Mouse (Mus musculus) embryonic facial prominence, embryonic 13.5 days (tissue): ENCODE data around the gene Sbf1. TPM values are rescaled to one million over a fixed set of nuclear protein-coding genes. Genes with fewer than 3 reads are reported as not detected.
A peak's percentile ranks its signal among the peaks of the same experiment; 100 is the strongest.

Experiments
- ATAC-seq: fragments of 200-750 bp; cut with Nextera tagmentation; 2 replicates; pipeline ENCODE4 v1.8.0; 2017; ENCODE audit warnings: low read depth; ENCODE audit not compliant: insufficient number of reproducible peaks, insufficient read depth, low FRiP score, low TSS enrichment
- H3K27ac ChIP-seq: fragments of 300-500 bp; sonication (generic); 2 replicates; pipeline ENCODE4 v1.5.1; 2015; ENCODE audit warnings: moderate library complexity, mild to moderate bottlenecking, inconsistent platforms
- H3K27me3 ChIP-seq: fragments of 300-500 bp; sonication (generic); 2 replicates; pipeline ENCODE4 v1.6.1; 2015; ENCODE audit warnings: mild to moderate bottlenecking, inconsistent platforms
- H3K36me3 ChIP-seq: fragments of 300-500 bp; sonication (generic); 2 replicates; pipeline ENCODE4 v1.6.1; 2015; ENCODE audit warnings: mild to moderate bottlenecking, inconsistent platforms
- H3K4me1 ChIP-seq: fragments of 300-500 bp; sonication (generic); 2 replicates; pipeline ENCODE4 v1.6.1; 2015; ENCODE audit warnings: inconsistent platforms
- H3K4me2 ChIP-seq: fragments of 300-500 bp; sonication (generic); 2 replicates; pipeline ENCODE4 v1.6.1; 2015; ENCODE audit warnings: moderate library complexity, mild to moderate bottlenecking, inconsistent platforms
- H3K4me3 ChIP-seq: fragments of 300-500 bp; sonication (generic); 2 replicates; pipeline ENCODE4 v1.5.1; 2015; ENCODE audit warnings: mild to moderate bottlenecking, inconsistent platforms
- H3K9ac ChIP-seq: fragments of 300-500 bp; sonication (generic); 2 replicates; pipeline ENCODE4 v1.6.1; 2015; ENCODE audit warnings: mild to moderate bottlenecking, inconsistent platforms
- H3K9me3 ChIP-seq: fragments of 300-500 bp; sonication (generic); 2 replicates; pipeline ENCODE4 v1.6.1; 2016; ENCODE audit warnings: inconsistent platforms
- WGBS: fragments of 180-500 bp; shearing (Covaris S2); methylation state at CpG from one replicate; pipeline ENCODE4 v1.1.7; 2015; ENCODE audit warnings: mixed read lengths; 5-methylcytosine and 5-hydroxymethylcytosine counted together
- polyA plus RNA-seq: library from polyadenylated mRNA; unstranded; fragments of >200 nt; fragmentation: Nextera tagmentation; extraction: Ambion mirVana; gene quantifications from 2 replicates; pipeline ENCODE4 v1.2.1, GENCODE M21; 2015

The Sbf1 gene
- polyA plus RNA-seq, 1 experiment from 2014 or later, result 57.4 TPM

- H3K4me1 ChIP-seq, result peaks cover 38% of the 10 kb centered on the region
- ATAC-seq, result 0 out of 2 replicates have a peak, but pooled peaks have one; percentile 4
- no peaks in the 10 kb centered on the region for H3K36me3 ChIP-seq
- H3K27ac ChIP-seq, result peak overlapping the region; percentile 40; the same call in 1 of the 2 replicates
- no peaks in the 10 kb centered on the region for H3K9me3 ChIP-seq
- no peaks in the 10 kb centered on the region for H3K27me3 ChIP-seq
- peak overlapping the region; percentile 92 for H3K4me2 ChIP-seq
- peak overlapping the region; percentile 92 for H3K4me3 ChIP-seq
- H3K9ac ChIP-seq, result peak overlapping the region; percentile 94
- under 1% methylated on average over 58 of the region's 58 CpGs for WGBS
Observed at GRCm38 (mm10) chr15:89314511-89315189, 461 bp downstream of the Sbf1 start.

- Histone ChIP-seq H3K9ac (peak overlapping the region; percentile 94), H3K27ac (no peak overlapping the region), H3K9me3 (no peaks in the 10 kb centered on the region), H3K4me3 (peak overlapping the region; percentile 92), H3K4me1 (peaks cover 38% of the 10 kb centered on the region), H3K27me3 (no peaks in the 10 kb centered on the region), H3K4me2 (peak overlapping the region; percentile 92), H3K36me3 (no peaks in the 10 kb centered on the region)
- 35% methylated on average over 3 of the region's 3 CpGs for WGBS
- no peak for ATAC-seq
Observed at GRCm38 (mm10) chr15:89314107-89314506, 1.0 kb downstream of the Sbf1 start.

- H3K36me3 ChIP-seq, result no peaks in the 10 kb centered on the region
- WGBS, result 77% methylated on average over 4 of the region's 4 CpGs
- H3K4me3 ChIP-seq, result 0 out of 2 replicates have a peak overlapping the region, but pooled peaks have one; percentile 92
- no peaks in the 10 kb centered on the region for H3K9me3 ChIP-seq
- peak overlapping the region; percentile 27; the same call in 1 of the 2 replicates for H3K9ac ChIP-seq
- no peaks in the 10 kb centered on the region for H3K27me3 ChIP-seq
- peak overlapping the region; percentile 92 for H3K4me2 ChIP-seq
- H3K4me1 ChIP-seq, result peaks cover 38% of the 10 kb centered on the region
- no peak overlapping the region for H3K27ac ChIP-seq
- no peak for ATAC-seq
Observed at GRCm38 (mm10) chr15:89313359-89313758, 1.8 kb downstream of the Sbf1 start.

DNA sequence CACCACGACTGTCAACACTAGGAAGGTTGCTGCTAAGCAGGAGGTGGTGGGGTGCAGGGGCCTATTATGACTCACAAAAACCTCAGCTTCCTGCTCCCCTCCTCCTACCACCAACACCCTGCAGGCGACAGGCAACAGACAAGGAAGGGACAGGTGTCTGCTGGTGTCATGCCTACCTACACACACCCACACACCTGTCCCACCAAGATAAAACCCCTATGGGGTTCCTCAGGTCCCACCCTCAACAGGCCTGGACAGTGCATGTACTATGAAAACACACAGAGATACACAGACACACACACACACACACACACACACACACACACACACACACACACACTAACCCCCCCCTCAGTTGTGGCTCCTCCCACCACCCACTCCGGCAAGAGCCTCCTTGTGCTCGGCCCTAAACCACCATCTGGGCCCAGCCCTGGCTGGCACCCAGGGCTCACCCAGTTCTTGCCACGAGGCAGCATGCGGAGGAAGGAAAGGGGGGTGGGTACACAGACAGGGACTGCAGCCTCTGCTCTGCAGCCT is 5.1 kb downstream of the Sbf1 start:
- no peak for ATAC-seq
- no peaks in the 10 kb centered on the region for H3K27me3 ChIP-seq
- H3K27ac ChIP-seq, result no peak overlapping the region
- H3K4me2 ChIP-seq, result no peak overlapping the region
- no peak overlapping the region for H3K4me3 ChIP-seq
- H3K9me3 ChIP-seq, result no peaks in the 10 kb centered on the region
- peaks cover 33% of the 10 kb centered on the region for H3K4me1 ChIP-seq
- 71% methylated on average over 6 of the region's 6 CpGs for WGBS
- 0 out of 2 replicates have a peak overlapping the region, but pooled peaks have one; percentile 11 for H3K9ac ChIP-seq
- H3K36me3 ChIP-seq, result peaks cover 30% of the 10 kb centered on the region

DNA sequence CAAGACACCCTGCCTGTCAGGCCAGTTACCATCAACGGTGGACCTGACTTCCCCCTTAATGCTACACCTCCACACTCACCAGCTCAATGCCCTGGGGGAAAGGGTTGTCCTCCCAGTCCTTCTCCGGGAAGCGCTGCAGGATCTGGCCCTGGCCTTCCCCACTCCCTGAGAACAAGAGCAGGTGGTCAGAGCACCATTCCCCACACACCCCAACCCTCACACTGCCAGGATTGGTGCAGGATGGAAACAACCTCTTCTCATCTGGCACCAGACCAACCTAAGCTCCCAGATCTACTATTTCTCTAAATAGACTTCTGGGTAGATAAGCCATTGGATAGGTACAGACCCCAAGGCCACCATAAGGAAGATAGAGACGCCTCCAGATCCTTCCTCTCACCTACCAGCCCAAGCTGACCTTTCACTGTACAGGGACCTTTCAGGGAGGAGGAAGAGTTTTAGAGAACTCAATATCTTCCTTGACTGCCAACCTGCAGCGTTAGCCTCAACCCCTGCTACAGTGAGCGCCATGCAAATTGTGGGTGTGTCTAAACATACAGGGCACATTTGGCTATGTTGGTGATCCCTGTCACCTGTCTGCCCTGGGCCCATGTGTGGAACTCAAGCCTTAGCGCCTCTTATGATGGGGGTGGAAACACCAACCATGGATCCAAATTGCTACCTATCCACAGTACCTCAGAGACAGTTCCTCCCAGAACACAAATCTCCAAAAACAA is 6.5 kb downstream of the Sbf1 start:
- H3K4me2 ChIP-seq, result no peak overlapping the region
- H3K27me3 ChIP-seq, result no peaks in the 10 kb centered on the region
- no peak for ATAC-seq
- H3K27ac ChIP-seq, result no peak overlapping the region
- no peaks in the 10 kb centered on the region for H3K9me3 ChIP-seq
- no peak overlapping the region for H3K4me3 ChIP-seq
- peaks cover 25% of the 10 kb centered on the region for H3K4me1 ChIP-seq
- peaks cover 45% of the 10 kb centered on the region for H3K36me3 ChIP-seq
- 76% methylated on average over 7 of the region's 7 CpGs for WGBS
- no peak overlapping the region for H3K9ac ChIP-seq

GRCm38 (mm10) chr15:89307461-89307860 is 7.7 kb downstream of the Sbf1 start:
- Histone ChIP-seq H3K36me3 (peaks cover 56% of the 10 kb centered on the region), H3K4me3 (no peak overlapping the region), H3K27ac (no peak overlapping the region), H3K4me1 (peaks cover 15% of the 10 kb centered on the region), H3K27me3 (no peaks in the 10 kb centered on the region), H3K9me3 (no peaks in the 10 kb centered on the region), H3K9ac (no peak overlapping the region), H3K4me2 (no peak overlapping the region)
- WGBS, result 92% methylated on average over 13 of the region's 13 CpGs
- no peak for ATAC-seq

DNA sequence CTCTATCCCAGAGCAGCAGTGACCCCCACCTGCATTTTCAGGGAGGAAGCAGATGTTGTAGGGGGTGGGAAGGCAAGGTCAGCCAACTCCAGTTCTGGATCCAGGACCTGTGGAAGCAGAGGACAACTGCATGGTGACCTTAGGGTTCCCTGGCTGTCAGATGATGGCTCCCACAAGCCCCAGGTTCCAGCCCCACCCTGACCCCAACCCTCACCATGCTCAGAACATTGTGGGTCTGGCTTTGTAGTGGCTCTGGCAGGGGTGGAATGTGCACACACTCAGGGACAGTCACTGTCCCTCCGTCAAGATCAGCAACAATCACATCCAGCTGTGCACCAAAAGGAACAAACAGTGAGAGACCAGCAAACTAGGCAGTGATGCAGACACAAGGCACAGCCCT is 9.1 kb downstream of the Sbf1 start:
- Histone ChIP-seq H3K9me3 (no peaks in the 10 kb centered on the region), H3K4me3 (no peak overlapping the region), H3K27me3 (no peaks in the 10 kb centered on the region), H3K9ac (no peak overlapping the region), H3K27ac (no peak overlapping the region), H3K4me2 (no peak overlapping the region), H3K36me3 (peaks cover 71% of the 10 kb centered on the region), H3K4me1 (peaks cover 13% of the 10 kb centered on the region)
- 54% methylated on average over 1 of the region's 1 CpGs for WGBS
- no peak for ATAC-seq

DNA sequence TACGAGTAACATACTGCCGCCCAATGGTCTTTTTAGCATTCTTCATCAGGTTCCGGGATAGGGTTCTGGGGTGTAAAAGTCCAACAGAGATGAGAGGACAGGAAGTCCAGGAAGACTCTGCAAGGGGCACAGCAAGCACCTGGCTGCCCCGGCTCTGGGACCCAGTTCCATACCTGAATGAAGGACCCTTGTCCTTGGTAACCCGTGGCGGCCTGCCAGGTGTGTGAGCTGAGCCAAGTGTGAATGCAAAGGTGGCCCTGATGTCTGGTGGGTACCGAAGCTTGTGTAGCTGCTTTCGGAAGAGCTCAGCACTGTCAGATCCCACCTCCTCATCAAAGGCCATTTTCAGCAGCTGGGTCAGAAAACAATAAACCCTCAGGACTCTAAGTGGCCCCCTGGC is 14.5 kb downstream of the Sbf1 start:
- 94% methylated on average over 8 of the region's 8 CpGs for WGBS
- no peak overlapping the region for H3K27ac ChIP-seq
- no peaks in the 10 kb centered on the region for H3K9me3 ChIP-seq
- no peak overlapping the region for H3K4me3 ChIP-seq
- no peak for ATAC-seq
- H3K36me3 ChIP-seq, result peaks cover 94% of the 10 kb centered on the region
- H3K27me3 ChIP-seq, result no peaks in the 10 kb centered on the region
- H3K4me1 ChIP-seq, result no peaks in the 10 kb centered on the region
- no peak overlapping the region for H3K9ac ChIP-seq
- H3K4me2 ChIP-seq, result no peak overlapping the region

- Histone ChIP-seq H3K4me2 (no peak overlapping the region), H3K9me3 (no peaks in the 10 kb centered on the region), H3K4me1 (no peaks in the 10 kb centered on the region), H3K4me3 (no peak overlapping the region), H3K27ac (no peak overlapping the region), H3K36me3 (peaks cover 94% of the 10 kb centered on the region), H3K27me3 (no peaks in the 10 kb centered on the region), H3K9ac (no peak overlapping the region)
- WGBS, result 95% methylated on average over 13 of the region's 13 CpGs
- ATAC-seq, result no peak
Observed at GRCm38 (mm10) chr15:89300180-89300579, 14.9 kb downstream of the Sbf1 start.

DNA sequence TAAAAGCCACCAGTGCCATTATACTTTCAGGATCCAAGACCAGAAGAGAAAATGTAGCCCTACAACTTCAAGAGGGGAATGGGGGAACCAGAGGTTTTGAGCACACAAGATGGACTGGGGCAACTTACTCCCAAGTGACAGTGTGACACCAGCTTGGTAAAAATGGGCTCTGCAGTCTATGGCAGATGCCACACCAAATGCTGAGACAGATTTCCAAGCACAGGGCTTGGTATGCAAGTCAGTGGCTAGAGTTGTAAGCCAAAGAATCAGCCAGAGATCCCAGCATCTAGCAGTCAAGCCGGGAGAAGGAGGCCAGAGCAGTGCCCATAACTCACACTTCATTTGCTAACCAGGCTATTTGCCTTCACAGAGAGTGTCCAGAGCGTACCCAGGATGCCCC is 17.4 kb downstream of the Sbf1 start:
- Histone ChIP-seq H3K9ac (no peak overlapping the region), H3K4me3 (no peak overlapping the region), H3K36me3 (peaks cover 94% of the 10 kb centered on the region), H3K27ac (no peak overlapping the region), H3K27me3 (no peaks in the 10 kb centered on the region), H3K4me2 (no peak overlapping the region), H3K4me1 (no peaks in the 10 kb centered on the region), H3K9me3 (no peaks in the 10 kb centered on the region)
- 97% methylated on average over 2 of the region's 2 CpGs for WGBS
- no peak for ATAC-seq

- H3K4me1 ChIP-seq, result no peaks in the 10 kb centered on the region
- no peak overlapping the region for H3K4me2 ChIP-seq
- H3K9ac ChIP-seq, result no peak overlapping the region
- no peak for ATAC-seq
- H3K36me3 ChIP-seq, result peaks cover 93% of the 10 kb centered on the region
- H3K9me3 ChIP-seq, result no peaks in the 10 kb centered on the region
- no peak overlapping the region for H3K27ac ChIP-seq
- WGBS, result 78% methylated on average over 1 of the region's 1 CpGs
- H3K27me3 ChIP-seq, result no peaks in the 10 kb centered on the region
- H3K4me3 ChIP-seq, result no peak overlapping the region
Observed at GRCm38 (mm10) chr15:89296465-89296864, 18.6 kb downstream of the Sbf1 start.
